Mouse (Mus musculus) neural tube, embryonic 15.5 days (tissue): ENCODE results near the gene Polr3f. TPM values are rescaled to one million over a fixed set of nuclear protein-coding genes. Genes with fewer than 3 reads are reported as not detected.

ENCODE experiments used
- polyA plus RNA-seq: library from polyadenylated mRNA; unstranded; fragments of >200 nt; fragmentation: Nextera tagmentation; extraction: Ambion mirVana; gene quantifications from 2 replicates; pipeline ENCODE4 v1.2.1, GENCODE M21; 2015

Gene Polr3f
- polyA plus RNA-seq, 1 experiment from 2014 or later: 22.5 TPM

Other genes with a start within 250 kb of the Polr3f start
- gene Ovol2, start 195.6 kb upstream of the Polr3f start, polyA plus RNA-seq: 0.11 TPM in 1 of 2 replicates, not detected in the other
- gene Kat14, start 158.7 kb upstream of the Polr3f start, polyA plus RNA-seq: 24.3 and 25.6 TPM in 2 replicates
- gene Pet117, start 158.7 kb upstream of the Polr3f start, polyA plus RNA-seq: 1.4 TPM in 1 of 2 replicates, not detected in the other
- 17.2 and 17.5 TPM in 2 replicates for gene Dzank1, start 304 bp upstream of the Polr3f start, polyA plus RNA-seq
- gene Rbbp9, start 23.2 kb downstream of the Polr3f start, polyA plus RNA-seq: 49.4 and 50.1 TPM in 2 replicates
- 61.2 and 66.0 TPM in 2 replicates for gene Sec23b, start 28.5 kb downstream of the Polr3f start, polyA plus RNA-seq
- 62.7 and 82.4 TPM in 2 replicates for gene Smim26, start 66.3 kb downstream of the Polr3f start, polyA plus RNA-seq
- 121 and 137 TPM in 2 replicates for gene Dtd1, start 72.2 kb downstream of the Polr3f start, polyA plus RNA-seq